Mouse (Mus musculus): ENCODE results near the gene Ppm1j. TPM values are rescaled to one million over a fixed set of nuclear protein-coding genes. Genes with fewer than 3 reads are reported as not detected.
"Not testable (repeated sequence)": the region's sequence is repeated elsewhere in the genome, so short reads cannot be mapped to it uniquely, and the experiment has no call there.

The Ppm1j gene
- polyA plus RNA-seq, 1 experiment from 2014 or later: 0.23 TPM

GRCm38 (mm10) chr3:104762103-104762863 lies 18.6 kb upstream of the Ppm1j start:
- not testable (repeated sequence) for H3K4me3 ChIP-seq (ENCODE audit: low read depth, low read length); ATAC-seq (ENCODE audit: low read depth); H3K4me2 ChIP-seq (ENCODE audit: low read depth, low read length); H3K9ac ChIP-seq (replicated peaks; ENCODE audit: low read depth, low read length); H3K4me1 ChIP-seq (ENCODE audit: control insufficient read depth, insufficient read depth, low read length); H3K27me3 ChIP-seq (ENCODE audit: control insufficient read depth, insufficient read depth, low read length); H3K36me3 ChIP-seq (ENCODE audit: control insufficient read depth, insufficient read depth, low read length); H3K27ac ChIP-seq (ENCODE audit: low read depth, low read length); H3K9me3 ChIP-seq (ENCODE audit: control insufficient read depth, low read length)
- WGBS: 27% methylated on average over 17 of the region's 20 CpGs

GRCm38 (mm10) chr3:104765021-104765420 lies 15.8 kb upstream of the Ppm1j start:
- Histone ChIP-seq H3K36me3 (ENCODE audit: control insufficient read depth, insufficient read depth, low read length) (no peaks in the 10 kb centered on the region), H3K4me2 (ENCODE audit: low read depth, low read length) (no peak overlapping the region), H3K9me3 (ENCODE audit: control insufficient read depth, low read length) (no peaks in the 10 kb centered on the region), H3K27me3 (ENCODE audit: control insufficient read depth, insufficient read depth, low read length) (no peaks in the 10 kb centered on the region), H3K9ac (replicated peaks; ENCODE audit: low read depth, low read length) (no peak overlapping the region), H3K27ac (ENCODE audit: low read depth, low read length) (no peak overlapping the region), H3K4me1 (ENCODE audit: control insufficient read depth, insufficient read depth, low read length) (no peaks in the 10 kb centered on the region), H3K4me3 (ENCODE audit: low read depth, low read length) (no peak overlapping the region)
- no peak for ATAC-seq (ENCODE audit: low read depth)
- WGBS: 21% methylated on average over 4 of the region's 4 CpGs

DNA sequence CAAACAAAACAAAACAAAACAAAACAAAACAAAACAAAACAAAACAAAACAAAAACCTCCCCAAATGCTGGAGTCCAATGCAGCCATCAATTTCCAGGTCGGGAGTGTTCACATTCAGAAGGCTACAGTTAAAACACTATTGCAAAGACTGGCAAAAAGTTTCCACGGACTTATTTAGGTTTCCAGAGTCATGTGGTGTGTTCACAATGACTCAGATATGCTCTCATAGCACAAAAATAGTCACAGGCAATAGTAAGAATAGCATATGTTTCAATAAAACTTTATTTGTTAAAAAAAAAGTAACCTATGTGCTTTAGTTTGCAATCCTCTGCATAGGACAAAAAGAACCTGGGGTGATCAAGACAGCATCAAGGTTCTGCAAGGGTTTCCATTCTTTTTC lies 13.7 kb upstream of the Ppm1j start:
- no peak for ATAC-seq (ENCODE audit: low read depth)
- WGBS: 70% methylated on average over 2 of the region's 2 CpGs

GRCm38 (mm10) chr3:104767716-104768115 lies 13.1 kb upstream of the Ppm1j start:
- Histone ChIP-seq H3K9me3 (ENCODE audit: control insufficient read depth, low read length) (no peaks in the 10 kb centered on the region), H3K4me2 (ENCODE audit: low read depth, low read length) (no peak overlapping the region), H3K9ac (replicated peaks; ENCODE audit: low read depth, low read length) (no peak overlapping the region), H3K27me3 (ENCODE audit: control insufficient read depth, insufficient read depth, low read length) (no peaks in the 10 kb centered on the region), H3K36me3 (ENCODE audit: control insufficient read depth, insufficient read depth, low read length) (no peaks in the 10 kb centered on the region), H3K27ac (ENCODE audit: low read depth, low read length) (no peak overlapping the region), H3K4me3 (ENCODE audit: low read depth, low read length) (no peak overlapping the region), H3K4me1 (ENCODE audit: control insufficient read depth, insufficient read depth, low read length) (no peaks in the 10 kb centered on the region)
- 85% methylated on average over 4 of the region's 4 CpGs for WGBS
- no peak for ATAC-seq (ENCODE audit: low read depth)

More for the DNA sequence above, 13.7 kb upstream of the Ppm1j start:
- Histone ChIP-seq H3K4me1 (ENCODE audit: control insufficient read depth, insufficient read depth, low read length) (no peaks in the 10 kb centered on the region), H3K36me3 (ENCODE audit: control insufficient read depth, insufficient read depth, low read length) (no peaks in the 10 kb centered on the region), H3K9ac (replicated peaks; ENCODE audit: low read depth, low read length) (no peak overlapping the region), H3K4me2 (ENCODE audit: low read depth, low read length) (no peak overlapping the region), H3K27me3 (ENCODE audit: control insufficient read depth, insufficient read depth, low read length) (no peaks in the 10 kb centered on the region), H3K9me3 (ENCODE audit: control insufficient read depth, low read length) (no peaks in the 10 kb centered on the region), H3K4me3 (ENCODE audit: low read depth, low read length) (no peak overlapping the region), H3K27ac (ENCODE audit: low read depth, low read length) (no peak overlapping the region)

- Histone ChIP-seq H3K4me3 (ENCODE audit: low read depth, low read length) (no peak overlapping the region), H3K27ac (ENCODE audit: low read depth, low read length) (no peak overlapping the region), H3K9ac (replicated peaks; ENCODE audit: low read depth, low read length) (no peak overlapping the region), H3K4me1 (ENCODE audit: control insufficient read depth, insufficient read depth, low read length) (no peaks in the 10 kb centered on the region), H3K27me3 (ENCODE audit: control insufficient read depth, insufficient read depth, low read length) (no peaks in the 10 kb centered on the region), H3K9me3 (ENCODE audit: control insufficient read depth, low read length) (no peaks in the 10 kb centered on the region), H3K4me2 (ENCODE audit: low read depth, low read length) (no peak overlapping the region), H3K36me3 (ENCODE audit: control insufficient read depth, insufficient read depth, low read length) (no peaks in the 10 kb centered on the region)
- no peak for ATAC-seq (ENCODE audit: low read depth)
- WGBS: 27% methylated on average over 3 of the region's 3 CpGs
Measured at GRCm38 (mm10) chr3:104769135-104769534, 11.7 kb upstream of the Ppm1j start.

GRCm38 (mm10) chr3:104770035-104770434 lies 10.8 kb upstream of the Ppm1j start:
- H3K4me3 ChIP-seq (ENCODE audit: low read depth, low read length): no peak overlapping the region
- H3K9ac ChIP-seq (replicated peaks; ENCODE audit: low read depth, low read length): no peak overlapping the region
- no peak for ATAC-seq (ENCODE audit: low read depth)
- no peaks in the 10 kb centered on the region for H3K36me3 ChIP-seq (ENCODE audit: control insufficient read depth, insufficient read depth, low read length)
- no peaks in the 10 kb centered on the region for H3K4me1 ChIP-seq (ENCODE audit: control insufficient read depth, insufficient read depth, low read length)
- H3K27me3 ChIP-seq (ENCODE audit: control insufficient read depth, insufficient read depth, low read length): no peaks in the 10 kb centered on the region
- no peak overlapping the region for H3K27ac ChIP-seq (ENCODE audit: low read depth, low read length)
- no peak overlapping the region for H3K4me2 ChIP-seq (ENCODE audit: low read depth, low read length)
- H3K9me3 ChIP-seq (ENCODE audit: control insufficient read depth, low read length): no peaks in the 10 kb centered on the region
- 66% methylated on average over 10 of the region's 10 CpGs for WGBS

- Histone ChIP-seq H3K4me1 (ENCODE audit: control insufficient read depth, insufficient read depth, low read length) (no peaks in the 10 kb centered on the region), H3K27ac (ENCODE audit: low read depth, low read length) (no peak overlapping the region), H3K27me3 (ENCODE audit: control insufficient read depth, insufficient read depth, low read length) (no peaks in the 10 kb centered on the region), H3K36me3 (ENCODE audit: control insufficient read depth, insufficient read depth, low read length) (no peaks in the 10 kb centered on the region), H3K9ac (replicated peaks; ENCODE audit: low read depth, low read length) (no peak overlapping the region), H3K4me2 (ENCODE audit: low read depth, low read length) (no peak overlapping the region), H3K4me3 (ENCODE audit: low read depth, low read length) (no peak overlapping the region), H3K9me3 (ENCODE audit: control insufficient read depth, low read length) (no peaks in the 10 kb centered on the region)
- WGBS: 61% methylated on average over 3 of the region's 3 CpGs
- no peak for ATAC-seq (ENCODE audit: low read depth)
Measured at GRCm38 (mm10) chr3:104770918-104771317, 9.9 kb upstream of the Ppm1j start.

DNA sequence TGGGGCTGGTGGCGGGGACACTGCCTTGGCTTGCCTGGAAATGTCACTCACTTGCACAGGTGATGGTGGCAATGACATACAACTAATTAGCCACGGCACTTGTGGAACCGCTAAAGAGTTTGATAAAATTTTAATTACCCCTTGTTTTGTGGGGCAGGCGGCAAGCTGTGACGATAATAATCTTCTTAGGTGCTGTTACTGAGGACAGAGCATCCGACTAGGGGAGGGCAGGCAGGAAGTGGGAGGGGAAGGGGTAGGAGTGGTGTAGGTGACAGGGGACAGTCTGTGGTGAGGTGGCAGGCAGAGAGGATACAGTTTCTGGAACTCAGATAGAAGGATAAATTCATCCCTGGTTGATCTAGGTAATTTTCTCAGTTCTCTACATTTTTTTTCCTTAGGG lies 9.4 kb upstream of the Ppm1j start:
- no peak for ATAC-seq (ENCODE audit: low read depth)
- Histone ChIP-seq H3K27me3 (ENCODE audit: control insufficient read depth, insufficient read depth, low read length) (peaks cover 4% of the 10 kb centered on the region; the same call in 1 of the 2 replicates), H3K4me3 (ENCODE audit: low read depth, low read length) (no peak overlapping the region), H3K9ac (replicated peaks; ENCODE audit: low read depth, low read length) (no peak overlapping the region), H3K36me3 (ENCODE audit: control insufficient read depth, insufficient read depth, low read length) (no peaks in the 10 kb centered on the region), H3K27ac (ENCODE audit: low read depth, low read length) (no peak overlapping the region), H3K9me3 (ENCODE audit: control insufficient read depth, low read length) (no peaks in the 10 kb centered on the region), H3K4me1 (ENCODE audit: control insufficient read depth, insufficient read depth, low read length) (no peaks in the 10 kb centered on the region), H3K4me2 (ENCODE audit: low read depth, low read length) (no peak overlapping the region)
- WGBS: 61% methylated on average over 6 of the region's 6 CpGs

- H3K27me3 ChIP-seq (ENCODE audit: control insufficient read depth, insufficient read depth, low read length): peaks cover 13% of the 10 kb centered on the region
- no peak overlapping the region for H3K9ac ChIP-seq (replicated peaks; ENCODE audit: low read depth, low read length)
- H3K4me3 ChIP-seq (ENCODE audit: low read depth, low read length): no peak overlapping the region
- no peak for ATAC-seq (ENCODE audit: low read depth)
- H3K4me2 ChIP-seq (ENCODE audit: low read depth, low read length): no peak overlapping the region
- WGBS: 78% methylated on average over 7 of the region's 7 CpGs
- no peaks in the 10 kb centered on the region for H3K36me3 ChIP-seq (ENCODE audit: control insufficient read depth, insufficient read depth, low read length)
- H3K4me1 ChIP-seq (ENCODE audit: control insufficient read depth, insufficient read depth, low read length): no peaks in the 10 kb centered on the region
- H3K9me3 ChIP-seq (ENCODE audit: control insufficient read depth, low read length): no peaks in the 10 kb centered on the region
- no peak overlapping the region for H3K27ac ChIP-seq (ENCODE audit: low read depth, low read length)
Measured at GRCm38 (mm10) chr3:104773301-104773700, 7.6 kb upstream of the Ppm1j start.
